Mouse (Mus musculus) forebrain, embryonic 15.5 days (tissue): Measurements from ENCODE around the gene 2510039O18Rik. TPM values are rescaled to one million over a fixed set of nuclear protein-coding genes. Genes with fewer than 3 reads are reported as not detected.
A peak's percentile ranks its signal among the peaks of the same experiment; 100 is the strongest.

ENCODE experiments used
- ATAC-seq: fragments of 200-750 bp; cut with Nextera tagmentation; replicated peaks from 2 replicates; pipeline ENCODE4 v1.8.0; 2017; ENCODE audit warnings: mild to moderate bottlenecking, moderate TSS enrichment, moderate library complexity
- H3K27ac ChIP-seq: fragments of 300-500 bp; sonication (generic); replicated peaks from 2 replicates; pipeline ENCODE4 v1.5.1; 2015; ENCODE audit warnings: mild to moderate bottlenecking, inconsistent platforms
- H3K27me3 ChIP-seq: fragments of 300-500 bp; sonication (generic); 2 replicates; pipeline ENCODE4 v1.6.1; 2015; ENCODE audit warnings: inconsistent platforms
- H3K36me3 ChIP-seq: fragments of 300-500 bp; sonication (generic); 2 replicates; pipeline ENCODE4 v1.6.1; 2015; ENCODE audit warnings: mild to moderate bottlenecking, inconsistent platforms
- H3K4me1 ChIP-seq: fragments of 300-500 bp; sonication (generic); 2 replicates; pipeline ENCODE4 v1.6.1; 2015; ENCODE audit warnings: inconsistent platforms
- H3K4me2 ChIP-seq: fragments of 300-500 bp; sonication (generic); replicated peaks from 2 replicates; pipeline ENCODE4 v1.6.1; 2015; ENCODE audit warnings: mild to moderate bottlenecking, inconsistent platforms
- H3K4me3 ChIP-seq: fragments of 300-500 bp; sonication (generic); 2 replicates; pipeline ENCODE4 v1.5.1; 2015; ENCODE audit warnings: mild to moderate bottlenecking, inconsistent platforms
- H3K9ac ChIP-seq: fragments of 300-500 bp; sonication (generic); replicated peaks from 2 replicates; pipeline ENCODE4 v1.6.1; 2015; ENCODE audit warnings: mild to moderate bottlenecking, inconsistent platforms
- H3K9me3 ChIP-seq: fragments of 300-500 bp; sonication (generic); 2 replicates; pipeline ENCODE4 v1.6.1; 2016; ENCODE audit warnings: inconsistent platforms
- WGBS: fragments of 180-500 bp; shearing (Covaris S2); methylation state at CpG from one replicate; pipeline ENCODE4 v1.1.7; 2015; ENCODE audit warnings: mixed read lengths; 5-methylcytosine and 5-hydroxymethylcytosine counted together
- polyA plus RNA-seq: library from polyadenylated mRNA; unstranded; fragments of >200 nt; fragmentation: Nextera tagmentation; extraction: Ambion mirVana; gene quantifications from 2 replicates; pipeline ENCODE4 v1.2.1, GENCODE M21; 2015

The 2510039O18Rik gene
- polyA plus RNA-seq, 1 experiment from 2014 or later = 13.8 TPM

DNA sequence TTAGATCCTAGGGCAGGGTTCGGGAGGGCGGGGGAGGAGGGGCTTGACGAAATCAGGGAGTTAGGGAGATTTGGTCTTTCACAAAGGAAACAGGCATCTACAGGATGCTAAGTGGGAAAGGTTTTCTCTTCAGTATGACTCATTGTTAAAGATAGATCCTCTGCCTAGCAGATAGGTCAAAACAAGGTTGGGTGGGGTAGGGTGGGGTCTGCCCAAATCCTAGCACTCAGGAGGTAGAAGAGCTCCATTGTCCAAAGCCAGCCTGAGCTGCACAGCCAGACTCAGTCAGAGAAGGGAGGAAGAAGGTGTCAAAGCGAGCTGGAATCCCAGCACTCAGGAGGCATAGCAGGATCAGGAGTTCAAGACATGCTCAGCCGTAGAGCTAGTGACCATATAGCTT is 3.2 kb upstream of the 2510039O18Rik start:
- H3K4me3 ChIP-seq = no peak overlapping the region
- no peak for ATAC-seq
- 57% methylated on average over 5 of the region's 5 CpGs for WGBS
- no peaks in the 10 kb centered on the region for H3K27me3 ChIP-seq
- H3K9ac ChIP-seq = no peak overlapping the region
- H3K4me1 ChIP-seq = peaks cover 25% of the 10 kb centered on the region
- H3K36me3 ChIP-seq = no peaks in the 10 kb centered on the region
- H3K9me3 ChIP-seq = no peaks in the 10 kb centered on the region
- no peak overlapping the region for H3K27ac ChIP-seq
- H3K4me2 ChIP-seq = no peak overlapping the region

DNA sequence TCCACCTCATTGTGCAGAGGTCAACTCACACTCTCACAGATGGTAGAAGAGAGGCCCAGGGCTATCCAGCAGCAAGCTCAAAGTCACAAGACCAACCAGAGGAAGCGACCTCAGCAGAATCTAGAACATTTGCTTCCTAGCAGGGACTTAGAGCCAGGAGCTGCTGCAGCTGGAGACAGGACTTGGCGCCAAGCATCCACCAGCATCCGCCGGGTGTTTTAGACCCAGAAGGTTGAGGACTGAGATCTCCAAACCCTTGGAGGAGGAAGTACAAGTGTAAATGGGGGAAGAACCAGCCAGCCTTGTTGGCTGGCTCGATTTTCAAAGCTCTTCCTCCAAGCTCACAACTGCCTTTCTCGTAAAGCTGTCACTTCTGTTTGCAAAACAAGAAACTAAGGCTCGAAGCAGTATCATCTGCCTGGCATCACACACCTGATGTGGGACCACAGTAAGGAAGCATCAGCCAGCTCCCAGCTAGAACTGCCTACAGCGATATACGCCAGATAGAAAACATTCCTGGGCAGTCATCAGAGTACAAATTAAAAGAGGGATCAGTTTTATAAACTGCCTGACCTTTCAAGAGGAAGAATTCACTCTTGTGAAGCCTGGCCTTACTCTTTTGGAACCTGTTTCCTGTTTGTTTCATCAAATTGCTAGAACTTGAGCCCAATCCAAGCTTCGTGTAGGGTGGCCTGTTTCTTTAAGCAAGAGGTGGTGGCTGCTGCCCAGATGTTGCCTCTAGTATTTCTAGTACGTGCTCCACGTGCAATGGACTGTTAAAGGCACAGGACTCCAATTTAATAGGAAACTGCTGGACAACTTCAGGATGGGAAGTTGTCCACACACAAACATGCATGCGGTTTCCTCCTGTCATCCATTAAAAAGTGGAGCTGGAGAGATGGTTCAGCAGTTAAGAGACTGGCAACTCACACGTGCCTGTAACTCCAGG is 2.3 kb upstream of the 2510039O18Rik start:
- Histone ChIP-seq H3K4me1 (peaks cover 34% of the 10 kb centered on the region), H3K4me3 (no peak overlapping the region), H3K9ac (no peak overlapping the region), H3K27me3 (no peaks in the 10 kb centered on the region), H3K27ac (no peak overlapping the region), H3K9me3 (no peaks in the 10 kb centered on the region), H3K4me2 (no peak overlapping the region), H3K36me3 (no peaks in the 10 kb centered on the region)
- WGBS = 76% methylated on average over 14 of the region's 14 CpGs
- ATAC-seq = no peak

DNA sequence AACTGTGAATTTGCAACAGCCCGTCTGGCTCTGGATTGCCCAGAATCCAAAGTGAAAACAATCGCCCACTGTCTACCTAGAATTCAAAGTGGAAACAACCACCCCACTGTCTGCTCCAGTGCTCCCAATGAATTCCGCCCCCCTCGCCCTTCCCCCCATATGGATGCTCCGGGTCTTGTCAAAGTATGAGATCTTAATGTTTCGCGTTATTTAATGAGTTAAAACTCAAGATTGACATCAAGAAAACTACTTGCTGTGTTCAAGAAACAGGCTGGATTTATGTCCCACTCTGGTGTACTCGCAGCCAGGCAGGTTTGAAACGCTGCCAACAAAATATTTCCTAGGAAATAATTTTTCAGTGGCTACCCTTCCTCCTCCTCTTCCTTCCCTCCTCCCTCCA is 584 bp upstream of the 2510039O18Rik start:
- H3K9me3 ChIP-seq = no peaks in the 10 kb centered on the region
- H3K27ac ChIP-seq = peak overlapping the region; percentile 71
- ATAC-seq = 0 out of 2 replicates have a peak, but pooled peaks have one; percentile 7
- H3K27me3 ChIP-seq = no peaks in the 10 kb centered on the region
- 28% methylated on average over 9 of the region's 9 CpGs for WGBS
- H3K4me2 ChIP-seq = peak overlapping the region; percentile 97
- H3K36me3 ChIP-seq = peaks cover 15% of the 10 kb centered on the region
- peaks cover 35% of the 10 kb centered on the region for H3K4me1 ChIP-seq
- H3K9ac ChIP-seq = no peak overlapping the region
- peak overlapping the region; percentile 84 for H3K4me3 ChIP-seq

DNA sequence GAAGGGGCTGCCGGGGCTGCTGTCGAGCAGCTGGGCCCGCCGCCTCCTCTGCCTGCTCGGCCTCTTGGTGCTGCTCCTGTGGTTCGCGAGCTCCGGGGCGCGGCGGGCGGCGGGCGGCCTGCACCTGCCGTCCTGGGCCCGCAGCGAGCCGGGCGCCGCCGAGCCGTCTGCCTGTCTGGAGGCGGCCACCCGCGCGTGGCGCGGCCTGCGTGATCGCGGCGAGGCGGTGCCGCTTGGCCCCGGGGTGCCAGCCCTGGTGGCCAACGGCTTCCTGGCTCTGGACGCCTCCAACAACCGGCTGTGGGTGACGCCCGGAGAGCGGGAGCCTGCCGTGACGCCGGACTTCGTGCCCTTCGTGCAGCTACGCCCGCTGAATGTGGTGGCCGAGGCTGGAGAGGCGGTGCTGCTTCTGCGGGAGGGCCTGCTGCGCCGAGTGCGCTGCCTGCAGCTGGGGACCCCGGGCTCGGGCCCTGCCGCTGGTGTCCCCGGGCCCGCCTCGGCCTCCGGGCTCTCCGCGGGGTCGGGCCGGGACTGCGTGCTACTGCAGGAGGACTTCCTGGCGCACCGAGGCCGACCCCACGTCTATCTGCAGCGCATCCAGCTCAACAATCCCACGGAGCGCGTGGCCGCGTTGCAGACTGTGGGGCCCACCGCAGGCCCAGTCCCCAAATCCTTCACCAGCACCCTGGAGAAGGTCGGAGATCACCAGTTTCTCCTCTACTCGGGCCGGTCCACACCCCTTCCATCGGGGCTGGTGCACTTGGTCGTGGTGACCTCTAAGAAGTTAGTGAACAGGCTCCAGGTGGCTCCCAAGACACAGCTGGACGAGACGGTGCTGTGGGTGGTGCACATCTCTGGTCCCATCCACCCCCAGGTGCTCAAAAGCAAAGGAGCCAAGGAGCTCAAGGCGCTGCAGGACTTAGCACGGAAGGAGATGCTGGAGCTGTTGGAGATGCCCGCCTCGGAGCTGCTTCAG is 638 bp downstream of the 2510039O18Rik start:
- 8% methylated on average over 78 of the region's 88 CpGs for WGBS
- ATAC-seq = peak; percentile 4
- no peaks in the 10 kb centered on the region for H3K9me3 ChIP-seq
- peaks cover 35% of the 10 kb centered on the region for H3K4me1 ChIP-seq
- H3K27ac ChIP-seq = peak overlapping the region; percentile 71
- peak overlapping the region; percentile 97 for H3K4me2 ChIP-seq
- H3K27me3 ChIP-seq = no peaks in the 10 kb centered on the region
- peaks cover 27% of the 10 kb centered on the region for H3K36me3 ChIP-seq
- H3K4me3 ChIP-seq = peak overlapping the region; percentile 84
- peak overlapping the region; percentile 83 for H3K9ac ChIP-seq

DNA sequence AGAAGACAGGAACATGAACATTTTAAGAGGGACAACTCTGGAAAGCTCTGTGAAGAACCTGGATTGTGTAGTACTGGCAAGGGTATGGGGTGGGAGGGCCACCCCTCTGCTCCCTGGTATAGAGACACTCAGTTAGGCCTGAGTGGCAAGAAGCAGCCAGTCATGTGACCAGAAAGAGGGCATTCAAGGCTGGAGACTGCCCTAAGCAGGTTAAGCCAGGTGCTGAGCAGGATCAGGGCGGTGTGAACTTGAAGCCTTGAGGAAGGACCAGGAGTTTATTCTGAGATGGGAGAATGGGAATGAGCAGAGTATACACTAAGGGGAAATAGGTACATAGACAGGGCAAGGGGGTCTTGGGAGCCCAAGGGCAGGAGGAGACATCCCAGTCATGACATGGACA is 2.3 kb downstream of the 2510039O18Rik start:
- no peaks in the 10 kb centered on the region for H3K27me3 ChIP-seq
- peaks cover 36% of the 10 kb centered on the region for H3K4me1 ChIP-seq
- no peak overlapping the region for H3K4me2 ChIP-seq
- no peak overlapping the region for H3K4me3 ChIP-seq
- H3K27ac ChIP-seq = no peak overlapping the region
- no peaks in the 10 kb centered on the region for H3K9me3 ChIP-seq
- 100% methylated on average over 1 of the region's 1 CpGs for WGBS
- H3K9ac ChIP-seq = no peak overlapping the region
- peaks cover 43% of the 10 kb centered on the region for H3K36me3 ChIP-seq
- ATAC-seq = no peak

DNA sequence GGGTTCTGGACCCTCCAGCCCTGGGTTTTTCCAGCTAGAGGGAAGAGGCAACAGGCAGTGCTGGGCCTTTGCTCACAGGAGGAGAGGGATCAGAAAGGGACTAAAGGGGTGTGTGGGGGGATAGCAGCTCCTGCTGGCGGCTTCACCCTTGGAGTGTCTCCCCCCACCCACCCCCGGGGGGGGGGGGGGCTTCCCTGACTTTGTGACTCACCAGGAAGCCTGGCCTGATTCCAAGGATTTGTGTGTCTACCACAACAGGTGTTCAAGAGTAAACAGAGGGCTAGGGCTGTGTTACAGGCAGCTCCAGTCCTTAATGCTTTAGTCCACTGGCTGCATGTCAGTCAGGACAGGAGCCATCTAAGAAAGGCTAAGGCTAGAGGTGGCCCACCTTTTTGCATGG is 6.8 kb downstream of the 2510039O18Rik start:
- Histone ChIP-seq H3K9ac (no peak overlapping the region), H3K9me3 (no peaks in the 10 kb centered on the region), H3K4me2 (no peak overlapping the region), H3K36me3 (peaks cover 48% of the 10 kb centered on the region), H3K27ac (no peak overlapping the region), H3K27me3 (no peaks in the 10 kb centered on the region), H3K4me1 (peaks cover 15% of the 10 kb centered on the region), H3K4me3 (no peak overlapping the region)
- 63% methylated on average over 2 of the region's 2 CpGs for WGBS
- no peak for ATAC-seq

DNA sequence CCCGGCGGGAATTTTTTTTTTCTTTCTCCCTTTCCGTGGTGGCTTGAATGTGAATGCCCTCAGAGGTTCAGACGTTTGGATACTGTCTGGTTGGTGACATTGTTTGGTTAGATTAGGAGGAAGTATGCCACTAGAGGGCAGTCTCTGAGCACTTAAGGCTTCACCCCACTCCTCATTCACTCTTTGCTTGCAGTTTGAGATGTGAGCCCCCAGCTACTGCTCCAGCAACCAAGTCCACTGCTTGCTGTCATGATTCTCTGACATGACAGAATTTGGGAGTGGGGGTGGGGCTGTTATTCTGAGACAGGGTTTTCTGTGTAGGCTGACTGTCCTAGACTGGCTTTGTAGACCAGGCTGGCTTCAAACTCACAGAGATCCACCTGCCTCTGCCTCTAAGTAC is 12.9 kb downstream of the 2510039O18Rik start:
- Histone ChIP-seq H3K4me2 (no peak overlapping the region), H3K27ac (no peak overlapping the region), H3K4me3 (no peak overlapping the region), H3K9ac (no peak overlapping the region), H3K27me3 (no peaks in the 10 kb centered on the region), H3K36me3 (peaks cover 3% of the 10 kb centered on the region), H3K4me1 (no peaks in the 10 kb centered on the region), H3K9me3 (no peaks in the 10 kb centered on the region)
- no peak for ATAC-seq
- WGBS = 12% methylated on average over 4 of the region's 4 CpGs

DNA sequence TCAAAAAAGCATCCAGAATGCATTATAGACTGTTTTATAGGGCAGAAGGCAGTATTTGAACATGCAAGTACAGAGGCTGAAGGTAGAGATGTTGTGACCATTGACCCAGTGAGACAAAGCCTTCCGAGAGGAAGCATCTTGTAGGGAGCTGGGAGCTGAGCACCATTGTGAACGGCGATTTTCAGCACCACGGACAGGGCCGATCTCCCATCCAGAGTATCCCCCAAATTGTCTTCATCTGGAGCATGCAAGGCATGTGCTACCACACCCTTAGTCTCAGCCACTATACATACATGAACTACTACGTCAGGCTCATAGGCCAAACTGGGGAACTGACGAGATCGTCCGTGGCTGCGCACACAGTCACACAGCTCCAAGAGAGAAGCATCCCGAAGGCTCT is 16.4 kb downstream of the 2510039O18Rik start:
- Histone ChIP-seq H3K27ac (no peak overlapping the region), H3K4me2 (no peak overlapping the region), H3K4me1 (no peaks in the 10 kb centered on the region), H3K9ac (no peak overlapping the region), H3K27me3 (no peaks in the 10 kb centered on the region), H3K9me3 (no peaks in the 10 kb centered on the region), H3K36me3 (no peaks in the 10 kb centered on the region), H3K4me3 (no peak overlapping the region)
- ATAC-seq = no peak
- 40% methylated on average over 11 of the region's 11 CpGs for WGBS

DNA sequence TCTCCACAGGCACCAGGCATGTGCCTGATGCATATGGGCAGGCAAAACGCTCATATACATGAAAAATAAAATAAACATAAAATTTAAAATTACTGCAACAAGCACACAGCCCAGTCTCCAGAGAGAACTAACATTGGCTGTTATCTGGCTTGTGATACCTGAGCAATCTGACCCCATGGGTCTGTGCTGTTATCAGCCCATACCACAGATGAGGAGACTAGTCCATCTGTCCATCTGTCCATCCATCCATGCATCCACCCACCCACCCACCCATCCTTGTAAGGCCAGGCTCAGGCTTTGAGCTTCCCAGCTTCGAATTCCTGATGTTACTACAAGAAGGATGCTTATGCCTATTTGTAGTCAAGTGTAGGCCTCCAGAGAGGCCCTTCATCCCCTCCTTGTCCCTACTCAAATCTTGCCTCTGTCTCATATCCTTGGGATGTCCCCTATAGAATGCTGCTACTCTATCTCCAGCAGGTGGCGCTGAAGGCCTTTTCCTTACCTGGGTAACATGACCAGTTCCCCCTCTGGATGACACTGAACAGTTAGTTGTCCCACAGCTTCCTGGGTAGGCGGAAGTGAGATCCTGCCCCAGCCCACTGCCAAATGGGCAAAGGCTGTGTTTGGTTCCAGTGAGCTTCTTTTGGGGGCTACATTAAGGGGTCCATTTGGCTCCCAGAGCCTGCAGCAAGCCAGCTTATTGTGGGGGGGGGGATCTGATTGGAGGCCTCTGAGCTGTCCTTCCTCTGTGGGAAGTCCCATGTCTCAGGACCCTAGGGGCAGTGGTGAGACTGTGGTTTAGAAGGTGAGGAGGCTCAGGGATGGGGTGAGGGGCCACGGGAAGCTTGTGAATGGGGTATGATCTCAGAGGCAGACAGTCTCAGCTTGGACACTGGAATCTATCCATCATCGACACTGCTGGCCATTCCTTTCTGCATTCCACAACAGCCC is 19.5 kb downstream of the 2510039O18Rik start:
- Histone ChIP-seq H3K4me2 (no peak overlapping the region), H3K9me3 (no peaks in the 10 kb centered on the region), H3K36me3 (no peaks in the 10 kb centered on the region), H3K4me1 (no peaks in the 10 kb centered on the region), H3K4me3 (no peak overlapping the region), H3K27ac (no peak overlapping the region), H3K9ac (no peak overlapping the region), H3K27me3 (no peaks in the 10 kb centered on the region)
- ATAC-seq = peak; percentile 48; the same call in 1 of the 2 replicates
- WGBS = 45% methylated on average over 6 of the region's 6 CpGs

DNA sequence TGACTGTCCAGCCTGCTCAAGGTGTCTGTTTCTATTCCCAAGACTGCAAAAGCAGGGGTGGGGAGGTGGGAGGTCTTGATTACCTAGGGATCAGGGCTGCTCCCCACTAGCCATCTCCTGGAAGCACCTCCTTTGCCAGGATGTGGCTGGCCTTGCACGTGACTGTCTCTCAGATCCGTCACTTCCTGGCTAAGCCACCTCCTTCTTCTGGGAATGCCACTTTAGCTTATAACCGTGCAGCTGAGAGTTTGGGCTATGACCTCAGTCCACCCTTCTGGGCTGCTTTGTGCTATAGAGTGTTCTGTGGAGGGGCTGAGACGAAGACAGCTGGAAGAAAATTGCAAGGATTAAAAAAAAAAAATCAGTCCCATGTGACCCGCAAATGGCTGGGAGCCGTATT is 22.1 kb downstream of the 2510039O18Rik start:
- Histone ChIP-seq H3K9ac (no peak overlapping the region), H3K36me3 (no peaks in the 10 kb centered on the region), H3K4me3 (no peak overlapping the region), H3K4me2 (no peak overlapping the region), H3K27ac (no peak overlapping the region), H3K27me3 (no peaks in the 10 kb centered on the region), H3K4me1 (no peaks in the 10 kb centered on the region), H3K9me3 (no peaks in the 10 kb centered on the region)
- ATAC-seq = no peak
- WGBS = 54% methylated on average over 6 of the region's 6 CpGs

DNA sequence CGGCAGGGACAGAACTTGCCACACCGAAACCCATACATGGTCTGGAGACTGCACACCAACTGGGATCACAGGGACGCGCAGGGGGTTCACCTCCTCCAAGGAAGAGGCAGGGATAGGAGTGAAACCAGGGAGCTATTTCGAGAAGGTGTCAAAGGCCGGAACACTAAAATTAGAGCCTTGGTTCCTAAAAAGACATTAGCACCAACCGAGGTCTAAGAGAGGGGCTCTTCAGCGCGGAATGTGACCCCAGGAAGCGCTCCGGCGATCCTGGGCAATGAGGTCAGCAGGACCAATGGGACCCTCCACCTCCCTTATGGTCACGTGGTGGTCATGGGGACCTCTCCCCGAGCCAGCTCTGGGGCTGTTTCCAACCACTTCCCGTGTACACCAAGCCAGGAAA is 22.9 kb downstream of the 2510039O18Rik start:
- Histone ChIP-seq H3K9ac (no peak overlapping the region), H3K27ac (no peak overlapping the region), H3K27me3 (no peaks in the 10 kb centered on the region), H3K9me3 (no peaks in the 10 kb centered on the region), H3K4me3 (no peak overlapping the region), H3K4me2 (no peak overlapping the region), H3K36me3 (no peaks in the 10 kb centered on the region), H3K4me1 (no peaks in the 10 kb centered on the region)
- no peak for ATAC-seq
- WGBS = 91% methylated on average over 15 of the region's 15 CpGs
